Mouse (Mus musculus) small intestine, adult 2 months (tissue): ENCODE measurements around the gene Ston2.

Experiments used
- CTCF ChIP-seq: fragments of 200-500 bp; IDR thresholded peaks from 2 replicates; pipeline ENCODE4 v1.5.1; 2012; ENCODE audit warnings: low read depth, mild to moderate bottlenecking, control low read depth, inconsistent platforms, low read length, moderate library complexity, mixed read lengths; ENCODE audit not compliant: insufficient replicate concordance, insufficient read length; ENCODE audit errors: extremely low read depth
- POLR2A ChIP-seq: fragments of 200-500 bp; IDR thresholded peaks from 2 replicates; pipeline ENCODE4 v1.6.1; 2012; ENCODE audit warnings: low read depth, mild to moderate bottlenecking, control low read depth, inconsistent platforms, low read length, moderate library complexity

DNA sequence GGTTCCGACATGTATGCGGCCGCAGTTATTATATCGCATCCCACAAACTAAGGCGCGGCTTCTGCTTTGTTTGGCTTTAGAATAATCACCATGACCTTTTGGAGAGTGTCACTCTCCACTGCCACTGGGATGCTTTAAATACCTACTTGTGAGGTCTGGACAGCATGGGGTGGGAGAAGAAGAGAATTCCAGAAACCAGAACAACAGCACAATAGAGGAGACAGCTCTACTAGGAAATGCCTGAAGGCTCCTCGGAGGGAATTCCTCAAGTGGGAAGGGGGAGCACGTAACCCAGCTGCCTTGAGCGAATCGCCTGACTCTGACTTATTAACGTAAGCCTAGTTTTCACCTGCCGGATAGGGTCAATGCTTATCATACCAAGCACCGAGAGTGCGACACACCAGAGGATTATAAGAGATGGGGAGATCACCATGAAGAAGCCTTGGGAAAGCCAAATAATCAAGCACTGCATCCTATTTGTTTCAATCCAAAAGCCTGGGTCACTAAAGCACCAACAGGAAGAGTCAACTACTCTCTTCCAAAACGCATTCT lies 104.6 kb downstream of the Ston2 start:
- TF ChIP-seq CTCF = no peak
- no peak for TF ChIP-seq POLR2A
